8 mouse cellular contexts compared by ENCODE assay signal in the genomic region with DNA sequence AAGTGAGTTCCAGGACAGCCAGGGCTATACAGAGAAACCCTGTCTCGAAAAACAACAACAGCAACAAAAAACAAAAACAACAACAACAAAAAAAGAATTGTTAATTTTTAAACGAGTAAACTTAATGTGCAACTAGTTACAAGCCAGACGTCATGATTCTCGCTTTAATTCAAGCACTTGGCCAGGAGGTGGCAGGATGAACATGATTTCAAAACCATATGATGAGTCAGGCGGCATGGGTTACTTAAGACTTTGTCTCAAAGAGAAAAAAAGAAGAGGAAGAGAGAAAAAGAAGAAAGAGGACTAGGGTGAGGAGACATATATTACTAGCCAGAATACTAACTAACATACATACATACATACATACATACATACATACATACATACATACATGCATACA. TPM values are rescaled to one million over a fixed set of nuclear protein-coding genes. Genes with fewer than 3 reads are reported as not detected.
DNase-seq lines count a peak whose midpoint lies in the region; ATAC-seq and TF ChIP-seq lines count a peak whose summit lies in the region.

No protein-coding gene starts in this region.

- TF ChIP-seq CTCF in MEL (IDR thresholded peaks at IDR 0.05 in 2 of 3, conservative IDR thresholded peaks at IDR 0.05 in 1 of 3; ENCODE audit: control insufficient read depth in 1 of 3, insufficient read depth in 1 of 3, low read depth in 2 of 3, low read length in 3 of 3, poor library complexity in 1 of 3, severe bottlenecking in 1 of 3) = peak in 2 of 3 experiments; percentile 41 to 59; a peak in 3 of 6 replicates

- peak; percentile 64 for TF ChIP-seq RAD21 in MEL (IDR thresholded peaks at IDR 0.05; ENCODE audit: low read depth, low read length)

- no peak for ATAC-seq in erythroblast, adult 5-6 weeks (replicated peaks; ENCODE audit: low FRiP score, poor library complexity, severe bottlenecking)

- TF ChIP-seq EP300 in MEL (IDR thresholded peaks at IDR 0.05; ENCODE audit: low read depth in 1 of 2, low read length in 2 of 2) = no peak

- DNase-seq in adrenal gland, postnatal 14 days = peak; percentile 40
- DNase-seq in adrenal gland, adult 8-10 months = no peak
- peak; percentile 19 for DNase-seq in kidney, postnatal 10 days
- no peak for DNase-seq in kidney, postnatal 25 days
- DNase-seq in MEL (ENCODE audit: low read depth, low spot score) = peak; percentile 76
- DNase-seq in induced T-regulatory cell, adult 2 months (ENCODE audit: low read depth) = peak; percentile 80
- DNase-seq in telencephalon, adult 2 months (ENCODE audit: low read depth, low spot score) = peak; percentile 41

- peaks cover 2 to 12% of the 10 kb centered on the region in 2 experiments; a peak in 3 of 4 replicates for H3K36me3 ChIP-seq in MEL (ENCODE audit: control insufficient read depth in 1 of 2, insufficient read depth in 2 of 2, low read length in 2 of 2)

- no peaks in the 10 kb centered on the region for H3K4me1 ChIP-seq in MEL (ENCODE audit: control insufficient read depth in 1 of 2, insufficient read depth in 2 of 2, low read length in 2 of 2)

- H3K27me3 ChIP-seq in MEL (ENCODE audit: control insufficient read depth in 1 of 2, insufficient read depth in 2 of 2, low read length in 2 of 2) = no peaks in the 10 kb centered on the region

- no peaks in the 10 kb centered on the region for H3K9me3 ChIP-seq in MEL (replicated peaks; ENCODE audit: insufficient read depth, low read length)

- H3K9ac ChIP-seq in MEL (ENCODE audit: control insufficient read depth, low read depth, low read length, poor library complexity, severe bottlenecking) = no peak overlapping the region

- TF ChIP-seq POLR2A in MEL (IDR thresholded peaks at IDR 0.05; ENCODE audit: control insufficient read depth in 1 of 2, insufficient read depth in 1 of 2, low read depth in 1 of 2, low read length in 2 of 2, poor library complexity in 1 of 2) = no peak

- H3K4me3 ChIP-seq in MEL (ENCODE audit: control insufficient read depth in 1 of 2, insufficient read depth in 1 of 2, low read depth in 2 of 2, low read length in 2 of 2) = no peak overlapping the region

- H3K79me2 ChIP-seq in MEL (ENCODE audit: control insufficient read depth, insufficient read depth, low read length, poor library complexity) = no peaks in the 10 kb centered on the region

- no peak overlapping the region for H3K27ac ChIP-seq in MEL (ENCODE audit: control insufficient read depth, low read depth, low read length)

TF ChIP-seq in MEL, 35 proteins besides CTCF, POLR2A, EP300 and RAD21:
- TF ChIP-seq SMC3 (IDR thresholded peaks at IDR 0.05; ENCODE audit: low read depth, low read length) (peak; percentile 59), ZC3H11A (IDR thresholded peaks at IDR 0.05; ENCODE audit: low read depth, low read length) (no peak), NRF1 (IDR thresholded peaks at IDR 0.05; ENCODE audit: insufficient read depth, low read depth, low read length, poor library complexity, severe bottlenecking) (no peak), RCOR1 (IDR thresholded peaks at IDR 0.05; ENCODE audit: low read depth, low read length) (no peak)
TF ChIP-seq in MEL: peak in this region for 1.

RNA-seq across cellular contexts. Expression of gene Rapgef6, which starts 40.1 kb away (rescaled TPM):
- 26.0 and 29.7 TPM in 2 replicates for total RNA-seq in adrenal gland, postnatal 14 days (2021)
- total RNA-seq in adrenal gland, adult 8-10 months (2022) = 10 to 100 TPM; 26.5 to 40.6 (median 34.5) TPM
- 21.1 and 24.5 TPM in 2 replicates for total RNA-seq in MEL (2012; rRNA removed)
- polyA plus RNA-seq in MEL (2012; ENCODE audit: insufficient read depth in 1 of 2, insufficient read length in 2 of 2, low read depth in 1 of 2, low replicate concordance in 2 of 2, missing spikeins in 1 of 2) = 10 to 100 TPM in 1 of 2 experiments, not detected in 1; 31.8 TPM
- 33.0 and 41.2 TPM in 2 replicates for total RNA-seq in erythroblast, adult 5-6 weeks (2015; ENCODE audit: low replicate concordance)
- total RNA-seq in erythroblast, adult 5-6 weeks (2017; ENCODE audit: low replicate concordance) = 47.5 and 58.5 TPM in 2 replicates

Comparison
In these comparisons a context has a peak if more than half of its experiments do, and no peak if none do; other contexts are left out.
1. DNase-seq: peak in adrenal gland, postnatal 14 days (single experiment), kidney, postnatal 10 days (single experiment), MEL (single experiment), induced T-regulatory cell, adult 2 months (single experiment) and telencephalon, adult 2 months (single experiment); none in adrenal gland, adult 8-10 months (single experiment) and kidney, postnatal 25 days (0 of 2).